Mouse (Mus musculus) neutrophil, adult 59 days (primary cell): Measurements from ENCODE around the gene Cabs1. TPM values are rescaled to one million over a fixed set of nuclear protein-coding genes. Genes with fewer than 3 reads are reported as not detected.

Source experiments
- total RNA-seq, 2 experiments: library from RNA; stranded (reverse); gene quantifications; 1 replicate in 1 of 2; 2 replicates in 1 of 2; pipeline ENCODE4 v1.2.4; 2023

The Cabs1 gene
- total RNA-seq, result not detected

DNA sequence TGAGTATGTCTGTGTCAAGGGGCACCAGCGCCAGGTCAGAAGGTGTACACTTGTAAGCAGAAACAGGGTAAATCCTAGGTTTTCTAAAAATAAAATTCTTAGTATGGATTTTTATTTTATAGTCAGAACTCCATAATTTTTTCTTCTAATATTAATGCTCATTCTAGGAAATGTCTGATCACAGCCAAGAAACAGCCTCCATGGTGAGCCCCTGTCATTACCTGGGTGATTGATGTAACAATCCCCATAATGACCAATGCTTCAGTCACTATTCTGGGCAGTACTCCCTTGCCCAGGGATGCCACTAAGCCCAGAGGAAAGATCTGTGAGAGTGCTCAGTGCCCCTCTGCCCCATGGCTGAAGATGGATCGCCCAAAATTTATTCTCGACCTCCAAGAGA, at the start of gene Cabs1:
Cabs1 (plus strand) TSS at position 301 of the 400 bp plus-strand sequence.

GRCm38 (mm10) chr5:87969201-87969600, 10.0 kb upstream of the Cabs1 start, which contains the start of the genes 2310003L06Rik and Gm28434:
Gene 2310003L06Rik (plus strand): TSS chr5:87969459.
Gene Gm28434 (plus strand): TSS chr5:87969517.

DNA sequence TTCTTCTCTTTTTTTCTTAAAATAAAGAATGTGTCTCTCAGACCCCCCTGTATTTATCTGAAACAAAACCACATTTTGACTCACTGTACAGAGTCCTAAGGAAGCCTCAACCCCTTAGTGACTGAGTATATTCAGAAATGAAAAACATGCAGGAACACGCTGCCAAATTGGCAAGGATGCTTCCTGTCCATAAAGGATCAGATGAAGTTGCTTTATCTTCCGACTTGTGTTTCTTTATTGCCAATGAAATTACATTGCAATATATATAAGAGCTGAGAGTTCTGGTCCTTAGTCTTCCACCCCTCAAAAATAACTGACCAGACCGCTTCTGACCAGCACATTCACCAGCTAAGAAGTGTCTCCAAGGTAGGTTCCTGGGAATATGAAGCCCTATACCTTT, 23.0 kb downstream of the Cabs1 start, which contains the start of gene Smr3a:
Smr3a (plus strand) TSS at position 301 of the 400 bp plus-strand sequence.

Other genes with a start within 250 kb of the Cabs1 start
- not detected for gene Csn1s2a, start 204.9 kb upstream of the Cabs1 start, total RNA-seq
- gene Csn1s2b, start 171.4 kb upstream of the Cabs1 start, total RNA-seq, result not detected
- gene Prr27, start 153.8 kb upstream of the Cabs1 start, total RNA-seq, result not detected
- not detected for gene Odam, start 94.4 kb upstream of the Cabs1 start, total RNA-seq
- gene Csn3, start 53.9 kb upstream of the Cabs1 start, total RNA-seq, result not detected
- gene 2310003L06Rik, start 10.0 kb upstream of the Cabs1 start, total RNA-seq, result not detected
- not detected for gene Gm28434, start 9.9 kb upstream of the Cabs1 start, total RNA-seq
- not detected for gene Smr3a, start 23.1 kb downstream of the Cabs1 start, total RNA-seq
- not detected for gene Smr2, start 107.1 kb downstream of the Cabs1 start, total RNA-seq
- not detected for gene Gm11116, start 132.1 kb downstream of the Cabs1 start, total RNA-seq
- not detected for gene Gm11115, start 174.7 kb downstream of the Cabs1 start, total RNA-seq